Mouse (Mus musculus) frontal cortex, postnatal 36 days (tissue): Measurements from ENCODE around the gene Zcchc9.

Experiments used
- DNase-seq, 2 experiments: peaks; one replicate each; pipeline ENCODE4 v3.0.0; 2022; ENCODE audit warnings: low spot score in 2 of 2

Zcchc9 gene

DNA sequence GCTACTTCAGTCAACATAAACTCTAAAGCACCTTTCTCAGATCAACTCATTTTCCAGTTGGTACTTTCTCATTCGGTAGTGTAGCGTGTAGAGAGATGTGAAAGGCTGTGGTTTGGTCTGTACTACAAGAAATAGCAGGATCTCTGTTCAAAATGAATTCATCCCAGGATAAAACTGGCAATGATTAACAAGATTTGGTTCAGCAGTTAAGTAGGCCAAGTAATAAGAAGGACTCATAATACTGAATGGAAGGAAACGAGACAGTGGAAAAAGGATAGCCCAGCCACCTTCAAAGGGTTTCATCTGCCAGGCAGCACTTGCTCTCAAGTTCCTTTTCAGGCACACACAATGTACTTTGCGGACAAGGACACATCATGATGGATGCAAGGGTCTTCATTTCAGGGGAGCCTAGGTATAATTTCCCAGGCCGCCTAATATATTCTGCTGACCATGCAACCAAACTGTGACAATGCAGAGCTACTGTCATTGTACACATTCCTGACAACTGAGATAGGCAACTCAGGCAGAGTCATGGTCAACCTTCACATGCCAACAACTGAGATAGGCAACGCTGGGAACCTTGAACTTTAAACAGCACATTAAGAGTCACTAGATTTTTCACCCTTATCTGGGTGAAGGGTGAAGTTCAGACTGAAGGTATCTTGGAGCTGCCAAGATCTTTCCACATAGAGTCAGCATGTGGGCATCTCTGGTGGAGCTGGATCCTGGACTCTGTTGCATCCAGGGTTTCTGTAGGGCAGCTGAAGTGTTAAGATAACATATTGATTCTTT, 45.7 kb downstream of the Zcchc9 start:
- no peak for DNase-seq

DNA sequence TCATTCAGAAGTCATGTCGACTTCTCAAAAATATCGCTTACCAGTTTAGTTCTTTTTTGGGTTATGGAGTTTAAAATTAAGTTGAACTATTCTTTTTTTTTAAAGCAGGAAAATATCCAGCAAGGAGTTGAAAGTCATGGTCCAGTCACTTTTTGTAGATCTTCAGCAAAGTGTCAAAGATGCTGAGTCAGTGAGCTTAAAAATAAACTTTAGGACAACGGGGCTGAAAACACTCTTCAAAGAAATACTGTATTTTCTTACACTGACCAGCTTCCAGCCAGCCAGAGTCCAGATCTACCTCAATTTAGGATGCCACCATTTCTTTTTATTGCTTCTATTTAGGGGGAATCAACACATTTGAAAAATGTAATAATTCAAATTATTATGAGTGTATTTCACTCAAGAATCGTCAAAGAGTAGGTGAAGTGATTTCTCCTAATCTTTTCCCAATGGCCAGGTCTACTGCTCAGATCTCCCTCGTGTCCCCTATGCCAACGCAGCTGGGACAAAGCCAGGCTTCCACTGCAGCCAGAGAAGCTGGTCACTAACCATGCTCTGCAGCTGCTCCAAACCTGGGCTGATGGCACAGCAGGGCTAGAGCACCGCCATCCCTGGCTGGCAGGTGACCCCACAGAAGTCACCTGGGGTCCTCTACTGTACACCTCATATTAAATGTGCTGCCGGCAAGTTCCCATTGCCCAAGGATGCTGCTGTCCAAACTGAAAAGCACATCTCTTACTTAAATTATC, 47.0 kb downstream of the Zcchc9 start:
- no peak for DNase-seq

DNA sequence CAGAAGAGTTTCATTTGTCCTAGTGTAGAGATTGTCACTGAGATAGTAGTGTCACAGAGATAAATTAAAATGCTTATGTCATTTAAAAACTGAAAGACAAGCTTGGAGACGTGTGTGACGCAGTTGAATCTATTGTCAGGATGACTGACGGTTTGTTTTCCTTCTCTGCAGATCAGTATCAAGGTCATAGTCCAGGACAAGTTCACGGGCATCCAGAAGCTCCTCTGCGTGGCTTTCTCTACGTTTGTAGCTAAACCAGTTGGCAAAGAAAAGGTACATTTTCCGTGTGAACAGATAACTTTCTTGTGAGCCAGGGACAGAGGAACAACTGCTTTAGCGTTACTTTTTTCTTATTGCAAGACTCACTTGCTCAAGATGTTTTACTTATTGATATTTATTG, 47.7 kb downstream of the Zcchc9 start:
- no peak for DNase-seq

DNA sequence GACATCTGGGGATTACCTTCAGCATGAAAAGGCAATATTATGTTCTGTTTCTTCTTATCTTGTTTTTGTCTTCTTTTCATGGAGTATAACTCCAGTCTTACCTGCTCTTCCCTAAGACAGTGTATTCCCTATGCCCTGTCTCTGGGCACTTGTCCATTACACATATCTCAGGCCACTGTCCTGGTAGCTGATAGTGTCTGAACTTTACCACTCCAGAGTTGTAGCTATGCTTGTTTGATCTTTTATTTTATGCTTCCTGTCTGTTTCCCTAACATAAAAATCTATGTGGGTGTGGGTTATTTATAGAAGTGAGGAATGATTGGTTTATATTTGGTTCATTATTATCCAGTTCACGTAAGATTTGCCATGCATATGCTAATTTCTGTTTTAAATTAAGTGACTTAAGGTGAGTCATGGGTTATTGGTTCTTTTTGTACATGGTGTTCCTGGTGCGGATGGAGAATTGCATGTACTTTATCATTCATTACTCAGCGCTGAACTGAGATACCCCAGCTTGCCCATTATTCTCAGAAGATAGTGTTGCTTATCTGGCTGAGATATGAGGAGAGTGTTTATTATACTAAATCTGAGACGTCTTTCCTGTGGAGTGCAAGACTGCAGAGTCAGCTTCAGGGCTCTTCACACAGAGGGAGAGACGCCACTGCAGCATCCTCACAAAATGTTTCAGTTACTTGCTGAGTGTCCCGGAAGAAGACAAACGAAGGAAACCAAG, 49.0 kb downstream of the Zcchc9 start:
- DNase-seq = no peak

DNA sequence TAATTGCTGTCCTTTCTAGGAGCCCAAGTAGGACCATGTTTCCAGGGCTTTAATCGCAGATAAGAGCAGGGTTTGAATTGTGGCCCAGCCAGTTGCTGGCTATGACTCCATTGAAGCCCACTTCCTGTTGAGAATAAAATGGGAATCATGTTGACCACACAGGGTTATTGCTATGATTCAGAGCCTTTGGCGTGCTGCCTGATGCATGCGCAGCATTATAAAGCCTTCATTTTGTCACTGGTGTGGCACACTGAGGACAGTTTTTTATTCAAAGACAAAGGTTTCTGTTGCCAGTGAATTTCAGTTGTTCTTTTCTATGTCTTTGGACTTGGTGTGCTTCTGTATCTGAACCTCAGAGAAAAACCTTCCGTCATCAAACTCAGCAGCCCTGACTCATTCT, 51.3 kb downstream of the Zcchc9 start:
- DNase-seq = no peak

DNA sequence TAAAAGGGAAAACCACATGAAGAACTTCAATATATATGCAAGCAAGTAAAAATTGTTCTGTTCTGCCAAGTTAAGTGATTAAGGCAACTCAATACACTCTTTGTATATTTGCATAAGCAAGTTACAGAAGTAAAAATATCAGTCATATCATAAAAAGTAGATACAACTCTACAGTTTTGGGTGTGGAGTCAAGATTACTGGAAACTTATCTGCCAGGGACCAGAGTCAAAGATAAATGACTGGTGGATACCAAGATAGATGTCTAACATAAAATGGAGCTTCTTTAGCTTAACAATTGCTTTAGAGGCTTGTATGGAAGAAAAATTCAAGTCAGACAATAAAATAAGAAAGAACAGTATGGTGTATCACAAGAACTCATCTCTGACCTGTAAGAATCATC, 52.7 kb downstream of the Zcchc9 start:
- no peak for DNase-seq

DNA sequence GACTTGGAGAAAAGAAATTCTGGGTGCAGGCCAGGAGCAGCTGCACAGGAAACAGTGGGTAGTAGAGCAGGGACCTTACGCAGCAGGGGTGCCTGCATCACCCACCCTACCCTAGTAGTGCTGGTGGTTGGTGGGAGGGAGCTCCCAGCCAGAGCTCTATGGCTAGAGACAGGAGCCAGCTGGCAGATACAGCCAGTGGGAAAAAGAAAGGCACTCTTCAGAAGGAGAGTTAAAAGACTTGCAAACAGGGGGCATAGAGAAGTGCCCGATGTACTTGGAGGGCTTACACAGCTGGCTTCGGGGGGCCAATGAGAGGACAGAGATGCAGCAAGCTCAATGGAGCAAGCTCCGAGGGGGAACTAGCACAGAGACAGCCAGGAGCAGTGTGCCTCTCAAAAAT, 53.8 kb downstream of the Zcchc9 start:
- no peak for DNase-seq

DNA sequence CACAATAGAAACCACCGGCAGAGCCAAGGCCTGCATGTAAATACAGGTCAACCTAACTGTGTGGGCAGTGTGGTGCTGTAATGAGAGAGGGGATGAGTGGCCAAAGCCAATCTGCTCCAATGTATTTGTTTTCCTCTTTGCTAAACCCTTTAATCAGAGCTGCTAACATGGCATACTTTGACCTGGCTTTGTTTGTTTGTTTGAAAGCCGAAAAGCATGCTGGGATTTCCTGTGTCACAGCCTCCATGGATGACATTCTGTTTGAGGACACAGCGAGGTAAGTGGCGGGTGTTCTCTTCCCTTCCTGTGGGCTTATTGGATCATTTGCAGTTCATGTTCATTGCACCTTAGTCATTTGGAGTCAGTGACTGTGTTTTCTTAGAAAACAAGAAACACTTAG, 57.5 kb downstream of the Zcchc9 start:
- DNase-seq = no peak

DNA sequence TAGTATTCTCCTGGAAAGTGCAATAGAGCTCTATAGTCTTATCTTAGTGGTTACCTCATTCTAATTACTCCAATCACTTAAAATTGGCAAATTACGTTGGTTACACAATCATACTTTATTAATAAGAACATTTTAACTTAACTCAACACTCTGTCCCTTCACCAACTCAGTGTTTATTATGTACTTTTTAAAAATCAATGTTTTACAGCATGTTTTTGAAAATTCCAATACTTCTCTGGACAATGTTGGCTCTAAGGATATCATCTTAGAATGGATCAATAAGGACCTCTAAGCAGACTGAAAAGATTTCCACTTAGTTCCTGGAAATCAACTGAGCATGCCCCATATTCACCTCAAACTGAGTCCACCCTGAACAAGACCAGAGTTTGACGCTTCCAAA, 59.1 kb downstream of the Zcchc9 start:
- no peak for DNase-seq
